Mouse (Mus musculus) bone marrow macrophage, adult 2 months (primary cell): Measurements from ENCODE around the gene Mto1. TPM values are rescaled to one million over a fixed set of nuclear protein-coding genes. Genes with fewer than 3 reads are reported as not detected.

Experiments used
- H3K27ac ChIP-seq: 2 replicates; pipeline ENCODE4 v1.5.1; 2012; ENCODE audit warnings: low read depth, low read length; ENCODE audit not compliant: insufficient read depth
- H3K4me1 ChIP-seq: 2 replicates; pipeline ENCODE4 v1.6.1; 2012; ENCODE audit warnings: low read length; ENCODE audit not compliant: control insufficient read depth, insufficient read depth
- H3K4me3 ChIP-seq: 2 replicates; pipeline ENCODE4 v1.5.1; 2012; ENCODE audit warnings: mild to moderate bottlenecking, low read length, moderate library complexity; ENCODE audit not compliant: insufficient read depth
- CTCF ChIP-seq: IDR thresholded peaks from 2 replicates; pipeline ENCODE4 v1.5.1; 2012; ENCODE audit warnings: low read depth, mild to moderate bottlenecking, low read length, moderate library complexity
- POLR2A ChIP-seq: IDR thresholded peaks from 2 replicates; pipeline ENCODE4 v1.6.1; 2012; ENCODE audit warnings: mild to moderate bottlenecking, low read depth, low read length, borderline replicate concordance
- polyA plus RNA-seq: library from polyadenylated mRNA; stranded (reverse); fragments of >200 nt; gene quantifications from 2 replicates; pipeline ENCODE4 v1.2.4, GENCODE M21; 2012; ENCODE audit not compliant: missing spikeins, insufficient read depth, insufficient read length

The Mto1 gene
- polyA plus RNA-seq, 1 experiment: 15.3 TPM

DNA sequence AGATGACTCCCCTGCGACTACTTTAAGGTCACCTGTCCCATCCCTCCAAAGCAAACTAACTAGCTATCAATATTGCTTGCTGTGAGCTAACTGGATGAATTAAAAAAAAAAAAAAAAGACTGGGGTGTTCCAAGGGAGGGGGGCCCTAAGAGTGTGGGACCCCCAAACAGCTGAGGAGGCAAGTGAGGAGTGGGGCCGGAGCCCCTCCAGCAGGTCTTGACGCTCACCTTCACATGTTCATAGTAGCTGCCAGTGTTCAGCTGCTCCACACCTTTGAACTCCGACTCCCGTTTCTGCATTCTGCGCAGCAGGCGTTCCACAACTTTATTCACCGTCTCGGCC lies 5.8 kb upstream of the Mto1 start:
- H3K4me1 ChIP-seq: peaks cover 19% of the 10 kb centered on the region
- peak overlapping the region; percentile 85 for H3K4me3 ChIP-seq
- no peak for TF ChIP-seq POLR2A
- no peak for TF ChIP-seq CTCF
- peak overlapping the region; percentile 72 for H3K27ac ChIP-seq

DNA sequence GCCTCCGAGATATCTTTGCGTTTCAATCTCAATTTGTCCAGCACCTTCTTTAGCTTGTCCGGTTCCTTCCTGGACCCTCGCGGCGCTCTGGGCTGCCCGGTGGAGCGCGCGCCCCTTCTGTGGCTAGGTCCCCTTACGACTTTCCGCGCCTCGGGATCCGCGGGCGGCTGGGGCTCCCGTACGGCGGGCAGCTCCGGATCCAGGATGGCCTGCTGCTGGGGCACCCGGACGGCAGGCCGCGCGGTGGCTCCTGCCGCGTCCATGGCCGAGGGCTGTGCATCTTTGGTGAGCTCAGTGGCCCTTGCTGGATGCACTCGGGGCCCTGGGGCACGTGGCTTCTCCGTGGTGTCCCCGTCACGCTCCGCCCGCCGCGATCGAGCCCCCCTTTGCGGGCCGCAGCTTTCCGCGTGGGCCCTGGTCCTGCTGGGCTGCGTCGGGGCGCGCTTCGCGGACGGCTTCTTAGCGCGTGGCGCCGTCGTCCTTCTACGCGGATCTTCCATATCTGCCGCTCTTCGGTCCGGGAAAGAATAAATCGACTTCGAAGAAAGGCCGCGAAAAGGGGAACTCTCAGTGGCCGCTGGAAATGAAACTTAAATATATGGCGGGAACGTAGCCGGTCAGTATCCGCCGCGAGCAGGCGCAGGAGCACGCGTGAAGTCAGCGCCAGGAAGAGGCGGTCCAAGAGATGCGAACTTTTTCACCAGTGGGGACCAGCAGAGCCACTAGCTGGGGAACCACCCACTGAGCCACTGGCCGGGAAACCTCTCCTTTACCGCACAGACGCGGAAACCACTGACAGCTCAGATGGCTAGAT lies 5.2 kb upstream of the Mto1 start, which contains the start of gene Cgas:
TSS of gene Cgas (minus strand) at position 659 of the 814 bp plus-strand sequence.
- Histone ChIP-seq H3K4me1 (peaks cover 17% of the 10 kb centered on the region), H3K4me3 (peak within 1 kb of the TSS; percentile 85), H3K27ac (peak within 1 kb of the TSS; percentile 72)
- TF ChIP-seq POLR2A: 0 out of 2 replicates have a peak, but pooled peaks have one; percentile 6
- TF ChIP-seq CTCF: no peak

DNA sequence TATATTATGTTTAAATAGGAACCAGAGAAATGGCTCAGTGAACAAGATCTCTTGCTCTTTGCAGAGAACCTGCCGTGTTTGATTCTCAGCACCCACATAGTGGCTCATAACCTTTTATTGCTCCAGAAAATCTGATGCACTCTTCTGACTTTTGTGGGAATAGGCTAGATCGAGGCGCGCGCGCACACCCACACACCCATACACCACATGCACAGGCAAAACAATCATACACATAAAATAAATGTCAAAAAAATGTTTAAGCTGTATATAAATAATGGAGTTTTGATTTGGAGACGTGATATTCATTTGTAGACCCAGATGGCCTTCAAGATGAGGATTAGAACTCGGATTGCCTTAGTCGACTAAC lies 419 bp upstream of the Mto1 start:
- Histone ChIP-seq H3K4me3 (peak overlapping the region; percentile 96), H3K4me1 (peaks cover 27% of the 10 kb centered on the region)

DNA sequence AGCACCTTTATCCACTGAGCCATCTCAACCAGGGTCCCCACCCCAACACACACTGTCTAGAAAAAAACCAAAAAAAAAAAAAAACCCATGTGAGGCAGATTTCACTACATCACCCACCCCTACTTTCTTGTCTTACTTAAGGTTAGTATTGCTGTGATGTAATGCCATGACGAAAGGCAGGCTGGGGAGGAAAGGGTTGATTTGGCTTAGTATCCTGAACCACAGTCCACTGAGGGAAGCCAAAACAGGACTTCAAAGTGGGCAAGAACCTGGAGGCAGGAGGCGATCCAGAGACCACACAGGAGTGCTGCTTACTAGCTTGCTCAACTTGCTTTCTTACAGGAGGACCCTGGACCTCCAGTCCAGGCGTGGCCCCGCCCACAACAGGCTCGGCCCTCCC lies 2.4 kb downstream of the Mto1 start:
- Histone ChIP-seq H3K27ac (peak overlapping the region; percentile 85), H3K4me1 (peaks cover 23% of the 10 kb centered on the region), H3K4me3 (no peak overlapping the region)
- no peak for TF ChIP-seq POLR2A
- no peak for TF ChIP-seq CTCF

More for the DNA sequence above, 419 bp upstream of the Mto1 start:
- TF ChIP-seq POLR2A (no peak), CTCF (no peak)
- no peak overlapping the region for H3K27ac ChIP-seq

DNA sequence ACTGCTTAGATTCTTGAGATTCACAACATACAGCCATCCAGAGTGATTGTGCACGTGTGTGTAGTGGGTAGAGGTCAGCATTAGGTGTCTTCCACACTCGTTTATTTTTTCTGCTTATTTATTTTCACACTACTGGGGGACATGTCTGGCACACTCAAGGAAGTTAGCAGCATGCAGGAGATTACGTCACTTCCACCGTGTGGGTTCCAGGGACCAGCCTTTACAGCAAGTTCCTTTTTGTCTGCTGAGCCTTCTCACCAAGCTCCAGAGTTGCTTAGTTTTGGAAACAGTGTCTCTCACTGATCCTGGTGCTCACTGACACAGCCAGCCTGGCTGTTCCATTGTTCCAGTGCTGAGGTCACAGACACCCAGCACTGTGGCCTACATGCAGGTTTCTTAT lies 3.4 kb downstream of the Mto1 start:
- H3K4me3 ChIP-seq: no peak overlapping the region

DNA sequence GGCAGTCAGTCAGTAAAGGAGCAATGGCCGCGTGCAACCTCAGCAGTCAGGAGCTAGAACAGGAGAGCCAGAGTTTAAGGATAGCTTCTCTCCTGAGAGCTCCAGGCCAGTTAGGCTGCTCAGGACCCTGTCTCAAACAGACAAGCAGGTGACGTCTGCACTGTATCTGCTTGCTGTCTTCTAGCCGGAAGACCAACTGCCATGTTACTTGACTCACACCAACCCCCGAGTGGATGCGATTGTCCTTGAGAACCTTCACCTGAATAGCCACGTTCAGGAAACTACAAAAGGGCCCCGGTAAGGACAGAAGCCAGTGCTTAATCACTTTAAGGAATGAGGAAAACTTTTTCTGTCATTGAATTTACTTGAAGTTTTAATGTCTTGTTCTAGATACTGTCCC lies 9.0 kb downstream of the Mto1 start:
- Histone ChIP-seq H3K27ac (no peak overlapping the region), H3K4me3 (no peak overlapping the region), H3K4me1 (peaks cover 3% of the 10 kb centered on the region)
- no peak for TF ChIP-seq POLR2A
- TF ChIP-seq CTCF: no peak

More for the DNA sequence above, 3.4 kb downstream of the Mto1 start:
- H3K4me1 ChIP-seq: peaks cover 23% of the 10 kb centered on the region
- H3K27ac ChIP-seq: peak overlapping the region; percentile 85
- TF ChIP-seq CTCF: no peak
- TF ChIP-seq POLR2A: no peak

DNA sequence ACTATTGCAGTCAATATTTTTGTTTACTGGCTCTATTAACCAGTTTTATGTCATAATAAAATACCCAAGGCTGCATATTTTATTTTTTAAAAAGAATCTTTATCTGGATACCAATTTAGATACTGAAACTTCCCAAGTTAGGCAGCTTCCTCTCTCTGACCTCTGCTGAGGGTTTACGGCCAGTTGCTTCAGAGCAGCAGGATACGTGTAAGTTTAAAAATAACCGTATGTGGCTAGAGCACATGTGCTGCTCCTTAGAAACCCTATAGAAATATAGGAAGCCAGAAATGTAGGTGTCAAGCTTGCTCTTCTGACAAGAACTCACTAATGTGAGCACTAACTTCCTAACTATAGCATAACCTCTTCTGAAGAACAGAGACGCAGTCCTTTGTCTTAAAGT lies 15.3 kb downstream of the Mto1 start:
- peaks cover 17% of the 10 kb centered on the region for H3K4me1 ChIP-seq
- TF ChIP-seq CTCF (no peak), POLR2A (no peak)
- peak overlapping the region; percentile 91 for H3K27ac ChIP-seq
- no peak overlapping the region for H3K4me3 ChIP-seq

DNA sequence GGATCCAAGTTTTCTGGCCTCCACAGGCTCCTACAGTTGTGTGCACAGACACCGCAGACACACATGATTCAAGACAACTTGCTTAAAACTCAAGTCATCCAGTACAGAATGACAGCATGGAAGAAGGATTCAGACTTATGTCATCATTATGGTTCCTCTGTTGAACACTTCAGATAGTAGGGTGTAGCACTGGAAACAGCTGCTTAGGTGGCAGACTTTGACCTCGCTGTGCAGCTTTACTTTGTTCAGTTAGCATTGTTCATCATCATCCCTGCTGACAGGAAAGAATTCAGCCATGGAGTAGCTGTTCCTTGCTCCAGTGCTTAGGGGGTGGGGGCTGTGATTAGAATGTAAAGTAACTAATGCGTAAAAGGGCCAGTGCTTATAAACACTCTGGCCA lies 17.7 kb downstream of the Mto1 start:
- Histone ChIP-seq H3K4me1 (peaks cover 17% of the 10 kb centered on the region), H3K4me3 (no peak overlapping the region), H3K27ac (no peak overlapping the region)
- TF ChIP-seq CTCF (no peak), POLR2A (no peak)

DNA sequence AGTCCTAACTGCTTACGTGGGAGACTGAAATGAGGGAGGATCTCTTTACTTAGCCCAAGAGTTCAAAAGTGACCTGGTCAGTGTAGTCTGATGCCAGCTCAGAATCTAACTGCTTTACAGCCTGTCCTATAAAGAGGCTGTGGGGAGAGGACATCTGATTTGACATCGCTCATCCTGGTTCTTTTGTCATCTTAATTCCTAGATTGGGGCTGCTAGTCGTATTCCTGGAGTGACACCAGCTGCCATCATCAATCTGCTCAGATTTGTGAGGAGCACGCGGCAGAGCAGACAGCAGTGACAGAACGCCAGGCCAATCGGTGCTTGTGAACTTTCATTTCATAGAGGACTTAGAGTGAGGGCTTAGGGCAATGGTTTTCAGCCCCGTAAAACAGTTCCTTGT lies 25.6 kb downstream of the Mto1 start:
- no peak overlapping the region for H3K27ac ChIP-seq
- peaks cover 3% of the 10 kb centered on the region; the same call in 1 of the 2 replicates for H3K4me1 ChIP-seq
- H3K4me3 ChIP-seq: no peak overlapping the region
- TF ChIP-seq POLR2A (no peak), CTCF (no peak)

DNA sequence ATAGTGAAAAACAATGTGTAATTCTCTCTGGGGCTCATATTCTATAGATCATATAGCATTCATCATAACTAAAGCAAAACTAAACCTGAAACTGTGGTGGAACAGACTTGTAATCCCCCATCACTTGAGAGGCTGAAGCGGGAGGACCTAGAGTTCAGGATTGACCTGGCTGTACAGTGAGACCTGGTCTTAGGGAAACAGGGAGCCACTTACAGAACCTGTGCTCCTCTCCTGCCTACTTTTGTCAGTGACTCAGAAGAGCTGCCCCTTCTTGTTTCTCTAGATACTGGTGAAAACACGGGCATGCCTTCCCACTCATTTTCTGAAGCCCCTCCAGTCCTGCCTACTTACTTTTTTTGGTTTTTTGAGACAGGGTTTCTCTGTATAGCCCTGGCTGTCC lies 26.3 kb downstream of the Mto1 start:
- Histone ChIP-seq H3K4me3 (no peak overlapping the region), H3K4me1 (peaks cover 3% of the 10 kb centered on the region; the same call in 1 of the 2 replicates), H3K27ac (no peak overlapping the region)
- TF ChIP-seq POLR2A (no peak), CTCF (no peak)
